ENCODE assay signal across 22 mouse cellular contexts in the genomic region with DNA sequence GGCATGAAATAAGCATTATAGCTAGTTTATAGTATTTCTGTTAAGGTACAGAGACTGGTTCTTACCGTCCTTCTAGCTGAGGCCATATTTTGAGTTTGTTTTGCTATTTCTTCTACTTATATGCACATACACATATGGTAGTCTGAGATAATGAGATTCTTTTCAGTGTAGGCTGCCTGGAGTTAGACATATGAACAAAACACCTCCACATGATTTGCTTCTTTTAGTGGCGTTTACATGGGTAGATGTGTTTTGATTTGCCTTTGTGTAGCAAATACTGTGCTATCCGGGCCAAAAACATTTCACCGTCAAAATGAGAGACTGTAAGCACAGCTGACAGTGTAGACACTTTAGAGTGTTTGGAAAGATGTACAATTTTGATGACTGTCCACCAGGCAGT.
DNase-seq lines count a peak whose midpoint lies in the region; ATAC-seq lines count a peak whose summit lies in the region.
"Had no signal": no experiment of that assay in that cellular context is flagged by ENCODE, and none has a peak within 500 bp of the region (broad histone marks: within the 10 kb centered on the region; RNA-seq: fewer than 3 reads in every experiment).

No protein-coding gene starts in this region.

- H3K9ac ChIP-seq in forebrain, embryonic 13.5 days: no peak overlapping the region
- H3K9ac ChIP-seq in forebrain, embryonic 11.5 days (ENCODE audit: low read length): no peak overlapping the region
- no peak overlapping the region for H3K9ac ChIP-seq in forebrain, embryonic 16.5 days (replicated peaks; ENCODE audit: low read depth, low read length)
- H3K9ac ChIP-seq: hindbrain, embryonic 13.5 days; intestine, embryonic 15.5 days had no signal

- H3K27ac ChIP-seq in forebrain, embryonic 13.5 days: no peak overlapping the region
- H3K27ac ChIP-seq in forebrain, embryonic 11.5 days (ENCODE audit: low read depth, low read length): no peak overlapping the region
- no peak overlapping the region for H3K27ac ChIP-seq in forebrain, embryonic 16.5 days (ENCODE audit: low read length)
- H3K27ac ChIP-seq: gastrocnemius, adult 2 months; hindbrain, embryonic 10.5 days; hindbrain, embryonic 13.5 days; intestine, embryonic 15.5 days had no signal

- no peaks in the 10 kb centered on the region for H3K9me3 ChIP-seq in forebrain, embryonic 13.5 days (replicated peaks)
- no peaks in the 10 kb centered on the region for H3K9me3 ChIP-seq in forebrain, embryonic 11.5 days (ENCODE audit: control insufficient read depth, low read length)
- no peaks in the 10 kb centered on the region for H3K9me3 ChIP-seq in forebrain, embryonic 16.5 days (ENCODE audit: control insufficient read depth, low read length)
- H3K9me3 ChIP-seq: hindbrain, embryonic 10.5 days; hindbrain, embryonic 13.5 days; intestine, embryonic 15.5 days had no signal

- intact Hi-C loops in heart, postnatal 14 days (cut with DNase I): no loop called here

- WGBS in forebrain, embryonic 13.5 days: 80% methylated on average over 4 of the region's 4 CpGs
- WGBS in forebrain, embryonic 11.5 days: 86% methylated on average over 4 of the region's 4 CpGs
- WGBS in forebrain, embryonic 16.5 days: 53% methylated on average over 4 of the region's 4 CpGs

- no peaks in the 10 kb centered on the region for H3K4me1 ChIP-seq in forebrain, embryonic 13.5 days
- H3K4me1 ChIP-seq in forebrain, embryonic 11.5 days (replicated peaks; ENCODE audit: control insufficient read depth, insufficient read depth, low read length): no peaks in the 10 kb centered on the region
- H3K4me1 ChIP-seq in forebrain, embryonic 16.5 days (replicated peaks; ENCODE audit: control insufficient read depth, insufficient read depth, low read length): no peaks in the 10 kb centered on the region
- H3K4me1 ChIP-seq: hindbrain, embryonic 10.5 days; hindbrain, embryonic 13.5 days; intestine, embryonic 15.5 days had no signal

- ATAC-seq in forebrain, embryonic 13.5 days: peak; percentile 30; the same call in 1 of the 2 replicates
- ATAC-seq in forebrain, embryonic 11.5 days (replicated peaks; ENCODE audit: low FRiP score): no peak
- ATAC-seq in frontal cortex, adult (ENCODE audit: low TSS enrichment): peak; percentile 62
- ATAC-seq in forebrain, embryonic 16.5 days: peak; percentile 70
- ATAC-seq: hindbrain, embryonic 16.5 days; intestine, embryonic 15.5 days had no signal

- no peaks in the 10 kb centered on the region for H3K27me3 ChIP-seq in forebrain, embryonic 13.5 days
- no peaks in the 10 kb centered on the region for H3K27me3 ChIP-seq in forebrain, embryonic 11.5 days (ENCODE audit: control insufficient read depth, insufficient read depth, low read length)
- no peaks in the 10 kb centered on the region for H3K27me3 ChIP-seq in forebrain, embryonic 16.5 days (replicated peaks; ENCODE audit: control insufficient read depth, insufficient read depth, low read length)
- H3K27me3 ChIP-seq: hindbrain, embryonic 13.5 days; intestine, embryonic 15.5 days had no signal

- DNase-seq in forebrain, embryonic 11.5 days (ENCODE audit: low spot score): no peak
- no peak for DNase-seq in frontal cortex, postnatal 14 days (ENCODE audit: low spot score in 2 of 2)
- no peak for DNase-seq in heart, postnatal 14 days
- DNase-seq: adrenal gland, postnatal 10 days; adrenal gland, postnatal 36 days; cerebellum, adult 18-20 months; cerebellum, adult 9-10 months; cerebellum, postnatal 14 days; gastrocnemius, adult 2 months; gastrocnemius, postnatal 14 days; heart, adult 11 months; heart, postnatal 36 days; kidney, adult 11 months; kidney, adult 8-10 months had no signal

- H3K4me3 ChIP-seq in forebrain, embryonic 13.5 days: no peak overlapping the region
- no peak overlapping the region for H3K4me3 ChIP-seq in forebrain, embryonic 11.5 days (ENCODE audit: low read depth, low read length)
- no peak overlapping the region for H3K4me3 ChIP-seq in forebrain, embryonic 16.5 days (replicated peaks; ENCODE audit: low read length)
- H3K4me3 ChIP-seq: gastrocnemius, adult 2 months; hindbrain, embryonic 10.5 days; hindbrain, embryonic 13.5 days; intestine, embryonic 15.5 days had no signal

- no peaks in the 10 kb centered on the region for H3K36me3 ChIP-seq in forebrain, embryonic 13.5 days (ENCODE audit: poor library complexity, severe bottlenecking)
- no peaks in the 10 kb centered on the region for H3K36me3 ChIP-seq in forebrain, embryonic 11.5 days (ENCODE audit: control insufficient read depth, insufficient read depth, low read length)
- no peaks in the 10 kb centered on the region for H3K36me3 ChIP-seq in forebrain, embryonic 16.5 days (ENCODE audit: control insufficient read depth, insufficient read depth)
- H3K36me3 ChIP-seq: hindbrain, embryonic 10.5 days; hindbrain, embryonic 13.5 days; intestine, embryonic 15.5 days had no signal

- no peak overlapping the region for H3K4me2 ChIP-seq in forebrain, embryonic 13.5 days
- H3K4me2 ChIP-seq in forebrain, embryonic 11.5 days (ENCODE audit: low read depth, low read length, severe bottlenecking): no peak overlapping the region
- no peak overlapping the region for H3K4me2 ChIP-seq in forebrain, embryonic 16.5 days (ENCODE audit: low read length)
- H3K4me2 ChIP-seq: heart, embryonic 11.5 days; hindbrain, embryonic 13.5 days; intestine, embryonic 15.5 days had no signal
